Mouse (Mus musculus): Measurements from ENCODE around the gene Ogg1.

- TF ChIP-seq CTCF (IDR thresholded peaks at IDR 0.05; ENCODE audit: low read depth, low read length), result no peak
- no peak for TF ChIP-seq POLR2A (IDR thresholded peaks at IDR 0.05; ENCODE audit: insufficient read depth, low read length)
- no peak for TF ChIP-seq EP300 (IDR thresholded peaks at IDR 0.05; ENCODE audit: insufficient read depth, low read depth, low read length)
Observed at GRCm38 (mm10) chr6:113353696-113354095, 26.9 kb downstream of the Ogg1 start.

Measured in ES-Bruce4 (cell line).